Mouse (Mus musculus): ENCODE measurements around the gene Rnf115.
"Not testable (repeated sequence)": the region's sequence is repeated elsewhere in the genome, so short reads cannot be mapped to it uniquely, and the experiment has no call there.

Gene Rnf115

GRCm38 (mm10) chr3:96727343-96727827 lies at the start of gene Rnf115, which contains the start of gene Polr3c:
Rnf115 (plus strand) TSS chr3:96727664.
Polr3c (minus strand) TSS chr3:96727628.
- peak; percentile 87 for DNase-seq (ENCODE audit: low spot score)

DNA sequence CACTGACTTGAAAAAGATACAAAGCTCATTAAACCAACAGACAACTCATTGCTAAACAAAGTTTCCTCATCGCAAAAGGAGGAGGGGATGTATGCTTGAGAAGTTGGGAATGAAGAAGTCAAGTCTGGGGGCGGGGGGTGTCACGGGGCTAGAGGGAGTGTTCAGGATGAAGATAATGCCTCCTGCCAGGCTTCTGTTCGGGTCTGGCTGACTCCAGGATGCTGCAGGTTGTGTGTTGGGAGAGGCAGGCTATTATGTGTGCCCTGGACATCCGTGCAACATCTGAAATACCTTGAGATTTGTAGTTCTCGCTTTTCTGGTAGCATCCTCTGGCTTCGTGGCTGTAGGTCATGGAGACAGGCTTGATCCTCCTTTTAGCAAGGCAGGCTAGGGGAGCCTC lies 49.0 kb upstream of the Rnf115 start:
- no peak for DNase-seq (ENCODE audit: low spot score)

- DNase-seq (ENCODE audit: low spot score) = no peak
Observed at GRCm38 (mm10) chr3:96679159-96679674, 48.2 kb upstream of the Rnf115 start.

- no peak for DNase-seq (ENCODE audit: low spot score)
Observed at GRCm38 (mm10) chr3:96680269-96680956, 47.1 kb upstream of the Rnf115 start.

DNA sequence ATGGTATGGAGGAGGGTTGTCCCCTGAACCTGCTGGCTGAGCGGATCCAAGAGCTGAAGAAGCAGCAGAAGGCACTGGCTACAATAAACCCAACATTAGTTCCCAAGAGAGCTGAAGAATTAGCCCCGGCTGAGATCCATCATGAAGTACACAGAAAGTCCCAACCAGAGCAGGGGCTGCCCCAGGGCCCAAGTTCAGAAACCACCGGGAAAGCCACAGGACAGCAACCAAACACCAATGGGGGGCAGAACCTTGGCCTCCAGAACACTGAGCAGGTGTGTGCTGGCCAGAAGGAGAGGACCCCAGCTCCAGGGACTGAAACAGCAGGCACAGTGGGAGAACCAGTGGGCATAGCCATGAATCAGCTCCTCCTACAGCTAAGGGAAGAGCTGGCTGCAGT lies 44.0 kb upstream of the Rnf115 start:
- no peak for DNase-seq (ENCODE audit: low spot score)

GRCm38 (mm10) chr3:96684151-96684821 lies 43.2 kb upstream of the Rnf115 start:
- DNase-seq (ENCODE audit: low spot score) = no peak

GRCm38 (mm10) chr3:96684822-96685156 lies 42.7 kb upstream of the Rnf115 start:
- DNase-seq (ENCODE audit: low spot score) = no peak

GRCm38 (mm10) chr3:96686057-96686456 lies 41.4 kb upstream of the Rnf115 start:
- DNase-seq (ENCODE audit: low spot score) = not testable (repeated sequence)

- no peak for DNase-seq (ENCODE audit: low spot score)
Observed at GRCm38 (mm10) chr3:96688854-96689253, 38.6 kb upstream of the Rnf115 start.

DNA sequence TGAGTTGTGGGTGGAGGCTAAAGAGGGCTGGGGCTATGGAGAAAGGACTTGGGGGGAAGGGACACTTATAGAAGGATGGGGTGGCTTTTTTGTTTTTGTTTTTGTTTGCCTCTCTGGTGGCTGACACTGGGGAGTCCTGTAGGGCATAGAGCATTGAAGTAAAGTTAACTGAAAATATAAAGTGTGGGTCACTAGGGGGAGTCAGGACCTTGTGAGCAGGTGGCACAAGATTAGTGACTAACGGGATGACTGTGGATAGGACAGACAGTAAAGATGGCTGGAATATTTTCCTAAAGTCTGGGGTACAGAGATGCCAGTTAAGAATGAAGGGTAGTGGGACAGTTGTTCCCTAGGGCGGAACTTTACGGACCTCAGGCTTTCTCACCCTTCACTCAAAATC lies 37.2 kb upstream of the Rnf115 start:
- DNase-seq (ENCODE audit: low spot score) = no peak

GRCm38 (mm10) chr3:96692506-96692905 lies 35.0 kb upstream of the Rnf115 start:
- DNase-seq (ENCODE audit: low spot score) = no peak

- DNase-seq (ENCODE audit: low spot score) = no peak
Observed at GRCm38 (mm10) chr3:96693579-96693978, 33.9 kb upstream of the Rnf115 start.

GRCm38 (mm10) chr3:96696198-96696765 lies 31.2 kb upstream of the Rnf115 start, which contains the start of gene Pias3:
Pias3 (plus strand) TSS chr3:96696384.
- DNase-seq (ENCODE audit: low spot score) = peak; percentile 48

- DNase-seq (ENCODE audit: low spot score) = peak; percentile 66
Observed at GRCm38 (mm10) chr3:96696766-96697732, 30.4 kb upstream of the Rnf115 start.

DNA sequence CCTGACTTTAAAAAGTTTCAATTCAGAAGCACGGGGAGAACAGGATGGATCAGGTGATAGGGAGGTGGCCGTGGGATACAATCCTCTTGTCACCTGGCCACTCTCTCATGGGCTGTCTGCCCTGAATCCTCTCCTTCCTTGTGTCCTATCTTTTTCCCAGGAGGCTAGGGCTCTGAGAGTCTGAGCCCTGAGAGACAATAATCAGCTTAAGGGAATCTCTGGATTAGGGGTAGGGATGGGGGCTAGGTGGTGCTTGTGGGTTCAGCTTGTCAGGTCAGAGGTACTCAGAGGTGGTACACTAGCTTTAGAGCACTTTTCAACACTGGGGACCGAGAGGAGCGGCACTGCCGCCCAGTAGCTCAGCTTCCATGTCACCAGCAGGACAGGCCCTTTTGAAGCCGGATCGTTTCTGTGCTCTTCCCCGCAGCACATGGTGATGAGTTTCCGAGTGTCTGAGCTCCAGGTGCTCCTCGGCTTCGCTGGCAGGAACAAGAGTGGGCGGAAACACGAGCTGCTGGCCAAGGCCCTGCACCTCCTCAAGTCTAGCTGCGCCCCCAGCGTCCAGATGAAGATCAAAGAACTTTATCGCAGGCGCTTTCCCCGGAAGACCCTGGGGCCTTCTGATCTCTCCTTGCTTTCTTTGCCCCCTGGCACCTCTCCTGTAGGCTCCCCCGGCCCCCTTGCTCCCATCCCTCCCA lies 28.3 kb upstream of the Rnf115 start:
- DNase-seq (ENCODE audit: low spot score) = no peak

DNA sequence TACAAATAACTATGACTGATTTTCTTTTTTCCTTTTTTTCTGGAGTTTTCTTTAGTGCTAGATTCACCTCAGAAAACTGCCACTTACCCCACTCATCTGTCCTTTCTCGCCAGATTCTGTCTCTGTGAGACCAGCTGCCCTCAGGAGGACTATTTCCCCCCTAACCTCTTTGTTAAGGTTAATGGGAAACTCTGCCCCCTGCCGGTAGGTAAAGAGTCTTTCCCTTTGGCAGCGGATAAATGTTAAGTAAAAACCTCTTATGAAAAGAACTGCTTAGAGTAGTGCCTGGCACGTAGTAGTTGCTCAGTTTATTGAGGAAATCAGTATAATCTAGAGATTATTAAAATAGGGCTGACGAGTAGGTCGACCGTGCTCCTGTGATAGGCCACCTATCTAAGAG lies 27.1 kb upstream of the Rnf115 start:
- no peak for DNase-seq (ENCODE audit: low spot score)

GRCm38 (mm10) chr3:96701003-96701402 lies 26.5 kb upstream of the Rnf115 start:
- DNase-seq (ENCODE audit: low spot score) = no peak

DNA sequence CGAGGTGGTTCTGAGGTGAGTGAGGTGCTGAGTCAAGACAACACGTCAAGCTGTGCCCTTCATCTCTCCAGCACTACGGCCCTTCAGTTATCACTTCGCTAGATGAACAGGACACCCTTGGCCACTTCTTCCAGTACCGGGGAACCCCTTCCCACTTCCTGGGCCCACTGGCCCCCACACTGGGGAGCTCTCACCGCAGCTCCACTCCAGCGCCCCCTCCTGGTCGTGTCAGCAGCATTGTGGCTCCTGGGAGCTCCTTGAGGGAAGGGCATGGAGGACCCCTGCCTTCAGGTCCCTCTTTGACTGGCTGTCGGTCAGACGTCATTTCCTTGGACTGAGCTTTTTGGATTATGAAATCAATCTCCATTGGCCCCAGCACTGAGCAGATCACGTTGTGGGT lies 22.7 kb upstream of the Rnf115 start:
- DNase-seq (ENCODE audit: low spot score) = no peak

DNA sequence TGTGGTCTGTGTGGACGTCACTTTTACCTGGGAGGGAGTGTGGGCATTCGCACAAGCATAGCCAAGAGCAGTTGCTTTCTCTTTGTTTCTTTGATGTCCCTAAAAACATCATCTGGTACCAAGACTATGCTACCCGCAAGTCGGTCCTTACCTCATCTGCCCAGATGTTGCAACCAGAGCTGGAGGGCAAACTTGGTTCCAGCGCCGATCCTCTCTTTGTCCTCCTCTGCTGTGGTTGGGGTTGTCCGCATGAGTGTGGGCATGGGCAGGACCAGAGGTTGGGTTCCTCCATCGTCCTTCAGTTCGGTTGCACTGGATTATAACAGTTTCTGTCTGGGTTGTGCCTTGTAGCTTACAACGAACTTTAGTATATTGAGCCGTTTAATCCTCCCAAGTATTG lies 21.2 kb upstream of the Rnf115 start:
- no peak for DNase-seq (ENCODE audit: low spot score)

GRCm38 (mm10) chr3:96706984-96707383 lies 20.5 kb upstream of the Rnf115 start:
- DNase-seq (ENCODE audit: low spot score) = no peak

All from T-cell, adult 2 months (primary cell).